Mouse (Mus musculus) testis, adult 2 months (tissue): ENCODE data around the gene Lig3.

ENCODE experiments used
- CTCF ChIP-seq: fragments of 200-500 bp; IDR thresholded peaks from 2 replicates; pipeline ENCODE4 v1.5.1; 2012; ENCODE audit warnings: low read depth, mild to moderate bottlenecking, inconsistent platforms, low read length, moderate library complexity; ENCODE audit not compliant: control insufficient read depth, insufficient read depth, insufficient replicate concordance
- POLR2A ChIP-seq: fragments of 200-500 bp; IDR thresholded peaks from 2 replicates; pipeline ENCODE4 v1.6.1; 2012; ENCODE audit warnings: low read depth, mild to moderate bottlenecking, inconsistent platforms, low read length, moderate library complexity; ENCODE audit not compliant: control insufficient read depth

DNA sequence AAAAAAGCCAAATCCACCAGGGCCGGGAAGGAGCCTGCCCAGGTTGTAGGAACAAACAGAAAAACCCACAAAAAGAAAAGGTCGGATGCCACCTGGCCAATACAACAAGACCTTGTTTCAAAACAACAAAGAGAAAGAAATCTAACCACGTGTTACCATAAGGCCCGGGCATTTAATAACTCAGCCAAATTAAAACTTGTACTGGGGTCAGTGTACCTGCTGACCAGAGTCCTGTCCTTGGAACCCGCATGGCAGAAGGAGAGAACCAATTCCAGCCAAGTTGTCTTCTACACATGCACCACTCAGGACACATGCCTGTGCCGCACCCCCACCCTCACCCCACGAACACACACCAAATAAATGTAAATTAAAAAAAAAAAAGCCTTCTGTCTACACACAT, 72.0 kb downstream of the Lig3 start:
- no peak for TF ChIP-seq CTCF
- TF ChIP-seq POLR2A = no peak
